Mouse (Mus musculus) cerebellum, adult 2 months (tissue): ENCODE results near the gene Rfx3. TPM values are rescaled to one million over a fixed set of nuclear protein-coding genes. Genes with fewer than 3 reads are reported as not detected.

Experiments
- DNase-seq, 2 experiments: peaks; one replicate each; pipeline ENCODE4 v3.0.0; 2021
- H3K27ac ChIP-seq: fragments of 200-500 bp; 2 replicates; pipeline ENCODE4 v1.5.1; 2012; ENCODE audit warnings: low read length, control low read depth, inconsistent platforms; ENCODE audit not compliant: insufficient read depth
- H3K27me3 ChIP-seq: fragments of 200-500 bp; 2 replicates; pipeline ENCODE4 v1.6.1; 2012; ENCODE audit warnings: inconsistent platforms, mild to moderate bottlenecking, low read length, moderate library complexity; ENCODE audit not compliant: control insufficient read depth, insufficient read depth
- H3K4me1 ChIP-seq: fragments of 200-500 bp; 2 replicates; pipeline ENCODE4 v1.6.1; 2011; ENCODE audit warnings: low read length; ENCODE audit not compliant: control insufficient read depth, insufficient read depth
- H3K4me3 ChIP-seq: fragments of 200-500 bp; replicated peaks from 2 replicates; pipeline ENCODE3; 2011; ENCODE audit warnings: mild to moderate bottlenecking, low read depth, low read length, control low read depth; ENCODE audit not compliant: insufficient read depth
- CTCF ChIP-seq: fragments of 200-500 bp; IDR thresholded peaks from 2 replicates; pipeline ENCODE4 v1.5.1; 2011; ENCODE audit warnings: low read depth, mild to moderate bottlenecking, control low read depth, low read length, moderate library complexity, borderline replicate concordance; ENCODE audit not compliant: insufficient read depth
- POLR2A ChIP-seq: fragments of 200-500 bp; IDR thresholded peaks from 2 replicates; pipeline ENCODE4 v1.6.1; 2011; ENCODE audit warnings: low read length, control low read depth, borderline replicate concordance; ENCODE audit not compliant: insufficient read depth
- WGBS: fragments of 180-500 bp; shearing (Covaris S2); methylation state at CpG from one replicate; pipeline ENCODE4 v1.1.7; 2018; 5-methylcytosine and 5-hydroxymethylcytosine counted together
- polyA plus RNA-seq: library from polyadenylated mRNA; depleted of rRNA; stranded (reverse); fragments of >200 nt; gene quantifications from 2 replicates; pipeline ENCODE4 v1.2.3, GENCODE M21; 2012

Gene Rfx3
- polyA plus RNA-seq, 1 experiment = 7.8 TPM

GRCm38 (mm10) chr19:27760309-27760708, 250.7 kb downstream of the Rfx3 start:
- 50% methylated on average over 9 of the region's 9 CpGs for WGBS
- TF ChIP-seq CTCF (no peak), POLR2A (no peak)
- Histone ChIP-seq H3K27me3 (no peaks in the 10 kb centered on the region), H3K4me1 (no peaks in the 10 kb centered on the region), H3K27ac (no peak overlapping the region), H3K4me3 (no peak overlapping the region)
- no peak for DNase-seq

GRCm38 (mm10) chr19:27759347-27759746, 251.6 kb downstream of the Rfx3 start:
- Histone ChIP-seq H3K27ac (no peak overlapping the region), H3K4me3 (no peak overlapping the region), H3K4me1 (no peaks in the 10 kb centered on the region), H3K27me3 (no peaks in the 10 kb centered on the region)
- DNase-seq = no peak
- no peak for TF ChIP-seq CTCF
- no peak for TF ChIP-seq POLR2A
- WGBS = 83% methylated on average over 8 of the region's 8 CpGs

- Histone ChIP-seq H3K27me3 (no peaks in the 10 kb centered on the region), H3K4me3 (no peak overlapping the region), H3K4me1 (no peaks in the 10 kb centered on the region), H3K27ac (no peak overlapping the region)
- no peak for TF ChIP-seq POLR2A
- TF ChIP-seq CTCF = no peak
- no peak for DNase-seq
- WGBS = 93% methylated on average over 1 of the region's 1 CpGs
These were observed 263.7 kb downstream of the Rfx3 start for GRCm38 (mm10) chr19:27747301-27747700.

- peak in 1 of 2 experiments; percentile 6 for DNase-seq
These were observed 272.1 kb downstream of the Rfx3 start for GRCm38 (mm10) chr19:27738908-27739307.

GRCm38 (mm10) chr19:27736571-27736970, 274.4 kb downstream of the Rfx3 start:
- Histone ChIP-seq H3K4me3 (no peak overlapping the region), H3K27ac (no peak overlapping the region), H3K27me3 (no peaks in the 10 kb centered on the region), H3K4me1 (no peaks in the 10 kb centered on the region)
- 95% methylated on average over 2 of the region's 2 CpGs for WGBS
- no peak for DNase-seq
- TF ChIP-seq CTCF (no peak), POLR2A (no peak)

More at GRCm38 (mm10) chr19:27738908-27739307, 272.1 kb downstream of the Rfx3 start:
- WGBS = 44% methylated on average over 8 of the region's 8 CpGs
- Histone ChIP-seq H3K27ac (no peak overlapping the region), H3K4me3 (no peak overlapping the region), H3K27me3 (no peaks in the 10 kb centered on the region), H3K4me1 (no peaks in the 10 kb centered on the region)
- TF ChIP-seq CTCF (no peak), POLR2A (no peak)

- no peak for TF ChIP-seq CTCF
- TF ChIP-seq POLR2A = no peak
- Histone ChIP-seq H3K27ac (no peak overlapping the region), H3K27me3 (no peaks in the 10 kb centered on the region; the same call in 1 of the 2 replicates), H3K4me3 (no peak overlapping the region), H3K4me1 (no peaks in the 10 kb centered on the region)
- DNase-seq = no peak
- WGBS = 79% methylated on average over 11 of the region's 11 CpGs
These were observed 292.0 kb downstream of the Rfx3 start for GRCm38 (mm10) chr19:27718931-27719330.

- DNase-seq = no peak
- Histone ChIP-seq H3K4me1 (no peaks in the 10 kb centered on the region), H3K27ac (no peak overlapping the region), H3K27me3 (no peaks in the 10 kb centered on the region), H3K4me3 (no peak overlapping the region)
- TF ChIP-seq POLR2A = no peak
- no peak for TF ChIP-seq CTCF
These were observed 294.7 kb downstream of the Rfx3 start for GRCm38 (mm10) chr19:27716274-27716673.
